Mouse (Mus musculus) adrenal gland, postnatal 25 days (tissue): Measurements from ENCODE around the gene Nup107. TPM values are rescaled to one million over a fixed set of nuclear protein-coding genes. Genes with fewer than 3 reads are reported as not detected.

Experiments used
- total RNA-seq: library from RNA; stranded (reverse); gene quantifications from 2 replicates; pipeline ENCODE4 v1.2.3, GENCODE M21; 2021

Gene Nup107
- total RNA-seq, 1 experiment from 2014 or later, result 23.0 TPM

Other genes with a start within 250 kb of the Nup107 start
- gene Cpm, start 163.2 kb downstream of the Nup107 start, total RNA-seq, result 26.0 and 27.0 TPM in 2 replicates
- gene Mdm2, start 81.9 kb downstream of the Nup107 start, total RNA-seq, result 50.3 and 61.9 TPM in 2 replicates
- gene Slc35e3, start 46.3 kb downstream of the Nup107 start, total RNA-seq, result 14.0 and 17.0 TPM in 2 replicates
- gene Rap1b, start 53.3 kb upstream of the Nup107 start, total RNA-seq, result 128 and 129 TPM in 2 replicates